Mouse (Mus musculus) kidney, embryonic 14.5 days (tissue): ENCODE results near the gene Sdk1. TPM values are rescaled to one million over a fixed set of nuclear protein-coding genes. Genes with fewer than 3 reads are reported as not detected.

Source experiments
- ATAC-seq: fragments of 200-750 bp; cut with Nextera tagmentation; 2 replicates; pipeline ENCODE4 v1.8.0; 2017; ENCODE audit warnings: moderate number of reproducible peaks, mild to moderate bottlenecking, moderate TSS enrichment, moderate library complexity; ENCODE audit not compliant: low FRiP score, low TSS enrichment
- H3K27ac ChIP-seq: fragments of 300-500 bp; sonication (generic); 2 replicates; pipeline ENCODE4 v1.5.1; 2014; ENCODE audit warnings: low read depth, mild to moderate bottlenecking, low read length, moderate library complexity, mixed read lengths
- H3K27me3 ChIP-seq: fragments of 300-500 bp; sonication (generic); 2 replicates; pipeline ENCODE4 v1.6.1; 2014; ENCODE audit warnings: mild to moderate bottlenecking, low read length; ENCODE audit not compliant: control insufficient read depth, insufficient read depth
- H3K36me3 ChIP-seq: fragments of 300-500 bp; sonication (generic); 2 replicates; pipeline ENCODE4 v1.6.1; 2014; ENCODE audit warnings: low read length, mixed read lengths; ENCODE audit not compliant: control insufficient read depth, insufficient read depth
- H3K4me1 ChIP-seq: fragments of 300-500 bp; sonication (generic); 2 replicates; pipeline ENCODE4 v1.6.1; 2014; ENCODE audit warnings: low read length, mixed read lengths; ENCODE audit not compliant: control insufficient read depth, insufficient read depth
- H3K4me2 ChIP-seq: fragments of 300-500 bp; sonication (generic); replicated peaks from 2 replicates; pipeline ENCODE4 v1.6.1; 2014; ENCODE audit warnings: low read depth, mild to moderate bottlenecking, low read length
- H3K4me3 ChIP-seq: fragments of 300-500 bp; sonication (generic); 2 replicates; pipeline ENCODE4 v1.5.1; 2014; ENCODE audit warnings: mild to moderate bottlenecking, low read length
- H3K9ac ChIP-seq: fragments of 300-500 bp; sonication (generic); 2 replicates; pipeline ENCODE4 v1.6.1; 2014; ENCODE audit warnings: low read depth, mild to moderate bottlenecking, low read length, moderate library complexity
- H3K9me3 ChIP-seq: fragments of 300-500 bp; sonication (generic); 2 replicates; pipeline ENCODE4 v1.6.1; 2016; ENCODE audit warnings: low read length; ENCODE audit not compliant: control insufficient read depth
- whole genome bisulfite sequencing: fragments of 180-500 bp; shearing (Covaris S2); extraction: QIAGEN DNeasy Blood & Tissue Kit; methylation state at CpG from one replicate; pipeline ENCODE4 v1.1.7; 2014; 5-methylcytosine and 5-hydroxymethylcytosine counted together
- polyA plus RNA-seq: library from polyadenylated mRNA; unstranded; fragments of >200 nt; fragmentation: Nextera tagmentation; extraction: Ambion mirVana; gene quantifications from 2 replicates; pipeline ENCODE4 v1.2.1, GENCODE M21; 2014

Sdk1 gene
- polyA plus RNA-seq, 1 experiment from 2014 or later, result 2.6 TPM

DNA sequence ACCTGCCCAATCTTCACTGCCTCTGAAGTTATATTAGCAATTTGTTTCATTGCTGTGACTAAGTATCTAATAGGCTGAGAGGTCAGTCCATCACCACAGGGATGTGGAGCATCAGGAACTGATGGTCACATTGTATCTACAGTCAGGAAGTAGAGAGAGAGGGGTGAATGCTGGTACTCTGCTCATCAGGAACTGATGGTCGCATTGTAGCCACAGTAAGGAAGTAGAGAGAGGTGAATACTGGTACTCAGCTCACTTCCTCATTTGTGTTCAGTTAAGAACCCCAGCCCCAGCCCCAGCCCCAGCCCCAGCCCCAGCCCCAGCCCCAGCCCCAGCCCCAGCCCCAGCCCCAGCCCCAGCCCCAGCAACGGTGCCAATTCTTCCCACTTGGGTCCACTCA lies 711.0 kb downstream of the Sdk1 start:
- Histone ChIP-seq H3K4me1 (no peaks in the 10 kb centered on the region), H3K4me2 (no peak overlapping the region), H3K9me3 (no peaks in the 10 kb centered on the region), H3K27me3 (no peaks in the 10 kb centered on the region), H3K27ac (no peak overlapping the region), H3K9ac (no peak overlapping the region), H3K36me3 (no peaks in the 10 kb centered on the region), H3K4me3 (no peak overlapping the region)
- no peak for ATAC-seq
- WGBS, result 73% methylated on average over 2 of the region's 2 CpGs

- no peak overlapping the region for H3K4me3 ChIP-seq
- H3K9me3 ChIP-seq, result no peaks in the 10 kb centered on the region
- no peaks in the 10 kb centered on the region for H3K27me3 ChIP-seq
- no peak overlapping the region for H3K4me2 ChIP-seq
- H3K27ac ChIP-seq, result no peak overlapping the region
- H3K4me1 ChIP-seq, result no peaks in the 10 kb centered on the region
- no peaks in the 10 kb centered on the region for H3K36me3 ChIP-seq
- 88% methylated on average over 7 of the region's 7 CpGs for WGBS
- no peak for ATAC-seq
- no peak overlapping the region for H3K9ac ChIP-seq
These were observed 711.6 kb downstream of the Sdk1 start for GRCm38 (mm10) chr5:141952708-141953490.

DNA sequence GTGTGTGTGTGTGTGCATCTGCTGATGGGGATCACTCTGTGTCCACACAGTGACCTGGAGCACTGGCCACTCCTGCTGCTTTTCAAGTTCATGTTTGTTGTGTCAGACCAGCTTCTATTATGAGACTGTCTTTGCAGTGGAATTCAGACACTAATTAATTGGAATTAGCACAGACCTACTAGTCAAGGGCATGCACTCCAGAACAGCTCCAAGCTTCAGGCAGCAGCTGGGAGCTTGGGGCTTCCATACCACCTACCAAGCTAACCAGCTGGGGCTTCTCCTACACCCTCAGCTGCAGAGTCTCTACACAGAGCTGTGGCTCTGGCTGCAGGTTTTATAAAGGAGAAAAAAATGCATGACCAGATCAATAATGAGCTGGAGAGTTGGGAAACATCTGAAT lies 729.8 kb downstream of the Sdk1 start:
- no peaks in the 10 kb centered on the region for H3K9me3 ChIP-seq
- no peak overlapping the region for H3K27ac ChIP-seq
- H3K4me2 ChIP-seq, result no peak overlapping the region
- no peaks in the 10 kb centered on the region for H3K36me3 ChIP-seq
- H3K4me3 ChIP-seq, result no peak overlapping the region
- H3K27me3 ChIP-seq, result no peaks in the 10 kb centered on the region
- no peak overlapping the region for H3K9ac ChIP-seq
- ATAC-seq, result no peak
- H3K4me1 ChIP-seq, result no peaks in the 10 kb centered on the region

GRCm38 (mm10) chr5:141979511-141979910 lies 738.2 kb downstream of the Sdk1 start:
- no peak for ATAC-seq
- Histone ChIP-seq H3K9ac (no peak overlapping the region), H3K9me3 (no peaks in the 10 kb centered on the region), H3K27ac (no peak overlapping the region), H3K4me3 (no peak overlapping the region), H3K27me3 (no peaks in the 10 kb centered on the region), H3K4me2 (no peak overlapping the region), H3K4me1 (no peaks in the 10 kb centered on the region), H3K36me3 (no peaks in the 10 kb centered on the region)

DNA sequence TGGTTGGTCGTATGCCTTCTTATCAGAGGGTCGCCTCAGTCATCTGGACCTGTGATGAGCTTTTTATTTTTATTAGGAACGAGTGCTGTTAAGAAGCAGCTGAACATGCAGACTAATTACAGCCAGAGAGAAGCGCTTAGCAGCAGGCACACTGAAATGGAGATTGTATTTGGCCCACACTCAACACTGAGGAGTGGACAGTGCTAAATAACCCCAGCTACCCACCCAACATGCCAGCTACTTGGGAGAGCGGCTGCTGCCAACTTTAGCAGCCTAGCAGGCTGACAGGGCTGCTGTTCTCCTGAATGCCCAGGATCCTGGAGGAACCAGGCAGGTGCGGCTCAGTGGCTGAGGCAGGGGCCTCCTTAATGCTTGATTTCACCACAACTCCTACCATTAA lies 739.5 kb downstream of the Sdk1 start:
- H3K27me3 ChIP-seq, result no peaks in the 10 kb centered on the region
- no peak overlapping the region for H3K4me2 ChIP-seq
- H3K4me1 ChIP-seq, result no peaks in the 10 kb centered on the region
- H3K4me3 ChIP-seq, result no peak overlapping the region
- no peaks in the 10 kb centered on the region for H3K36me3 ChIP-seq
- no peak for ATAC-seq
- H3K9ac ChIP-seq, result no peak overlapping the region
- H3K27ac ChIP-seq, result no peak overlapping the region
- 76% methylated on average over 6 of the region's 6 CpGs for WGBS
- no peaks in the 10 kb centered on the region for H3K9me3 ChIP-seq

GRCm38 (mm10) chr5:141984322-141984721 lies 743.0 kb downstream of the Sdk1 start:
- no peak overlapping the region for H3K4me3 ChIP-seq
- no peaks in the 10 kb centered on the region for H3K4me1 ChIP-seq
- no peaks in the 10 kb centered on the region for H3K36me3 ChIP-seq
- no peak overlapping the region for H3K9ac ChIP-seq
- H3K27ac ChIP-seq, result no peak overlapping the region
- no peaks in the 10 kb centered on the region for H3K27me3 ChIP-seq
- no peak overlapping the region for H3K4me2 ChIP-seq
- 82% methylated on average over 4 of the region's 4 CpGs for WGBS
- no peak for ATAC-seq
- H3K9me3 ChIP-seq, result no peaks in the 10 kb centered on the region

- Histone ChIP-seq H3K4me1 (no peaks in the 10 kb centered on the region), H3K27ac (no peak overlapping the region), H3K4me3 (no peak overlapping the region), H3K9ac (no peak overlapping the region), H3K4me2 (no peak overlapping the region), H3K9me3 (no peaks in the 10 kb centered on the region), H3K36me3 (no peaks in the 10 kb centered on the region), H3K27me3 (no peaks in the 10 kb centered on the region)
- ATAC-seq, result peak; percentile 76; the same call in 1 of the 2 replicates
- 11% methylated on average over 8 of the region's 8 CpGs for WGBS
These were observed 743.7 kb downstream of the Sdk1 start for GRCm38 (mm10) chr5:141985003-141985402.

GRCm38 (mm10) chr5:141985551-141985950 lies 744.3 kb downstream of the Sdk1 start:
- Histone ChIP-seq H3K4me3 (no peak overlapping the region), H3K4me1 (no peaks in the 10 kb centered on the region), H3K9me3 (no peaks in the 10 kb centered on the region), H3K4me2 (no peak overlapping the region), H3K9ac (no peak overlapping the region), H3K27me3 (no peaks in the 10 kb centered on the region), H3K36me3 (no peaks in the 10 kb centered on the region), H3K27ac (no peak overlapping the region)
- WGBS, result 84% methylated on average over 4 of the region's 4 CpGs
- no peak for ATAC-seq

GRCm38 (mm10) chr5:141987287-141987799 lies 746.1 kb downstream of the Sdk1 start:
- H3K27me3 ChIP-seq, result no peaks in the 10 kb centered on the region
- no peak overlapping the region for H3K27ac ChIP-seq
- no peaks in the 10 kb centered on the region for H3K4me1 ChIP-seq
- no peaks in the 10 kb centered on the region for H3K36me3 ChIP-seq
- 17% methylated on average over 1 of the region's 1 CpGs for WGBS
- no peak overlapping the region for H3K4me2 ChIP-seq
- no peak overlapping the region for H3K4me3 ChIP-seq
- ATAC-seq, result no peak
- H3K9me3 ChIP-seq, result no peaks in the 10 kb centered on the region
- H3K9ac ChIP-seq, result no peak overlapping the region
